ENCODE assay signal across 36 mouse cellular contexts in genomic region chr5:135984546-135985044, GRCm38 (mm10). TPM values are rescaled to one million over a fixed set of nuclear protein-coding genes. Genes with fewer than 3 reads are reported as not detected.
"Had no signal": no experiment of that assay in that cellular context is flagged by ENCODE, and none has a peak within 500 bp of the region (broad histone marks: within the 10 kb centered on the region; RNA-seq: fewer than 3 reads in every experiment).

No protein-coding gene starts in this region.

- H3K27ac ChIP-seq: embryonic facial prominence, embryonic 10.5 days; embryonic facial prominence, embryonic 12.5 days; embryonic facial prominence, embryonic 13.5 days; embryonic facial prominence, embryonic 15.5 days; forebrain, embryonic 10.5 days; forebrain, embryonic 12.5 days; forebrain, embryonic 13.5 days; forebrain, embryonic 15.5 days; gastrocnemius, adult 2 months; heart, adult 2 months had no signal

- H3K4me3 ChIP-seq: embryonic facial prominence, embryonic 10.5 days; embryonic facial prominence, embryonic 12.5 days; embryonic facial prominence, embryonic 13.5 days; embryonic facial prominence, embryonic 15.5 days; erythroblast, embryonic 14.5 days; forebrain, embryonic 10.5 days; forebrain, embryonic 12.5 days; forebrain, embryonic 13.5 days; forebrain, embryonic 15.5 days; gastrocnemius, adult 2 months; heart, adult 2 months had no signal

- H3K4me1 ChIP-seq: embryonic facial prominence, embryonic 10.5 days; embryonic facial prominence, embryonic 12.5 days; forebrain, embryonic 12.5 days; forebrain, embryonic 13.5 days; forebrain, embryonic 15.5 days had no signal

- H3K36me3 ChIP-seq: embryonic facial prominence, embryonic 10.5 days; embryonic facial prominence, embryonic 12.5 days; embryonic facial prominence, embryonic 13.5 days; embryonic facial prominence, embryonic 15.5 days; forebrain, embryonic 10.5 days; forebrain, embryonic 12.5 days; forebrain, embryonic 15.5 days had no signal

- H3K9me3 ChIP-seq: embryonic facial prominence, embryonic 10.5 days; embryonic facial prominence, embryonic 12.5 days; embryonic facial prominence, embryonic 13.5 days; embryonic facial prominence, embryonic 15.5 days; forebrain, embryonic 10.5 days; forebrain, embryonic 12.5 days; forebrain, embryonic 13.5 days; forebrain, embryonic 15.5 days had no signal

- DNase-seq: cerebellum, postnatal 10 days; cerebellum, postnatal 14 days; cerebellum, postnatal 25 days; cerebellum, postnatal 36 days; embryo, embryonic 11 days; forebrain, postnatal 0 days; gastrocnemius, adult 2 months; gastrocnemius, postnatal 10 days; gastrocnemius, postnatal 14 days; gastrocnemius, postnatal 25 days; gastrocnemius, postnatal 36 days; heart, adult 11 months; heart, adult 18-20 months; heart, adult 2 months had no signal

- H3K27me3 ChIP-seq: embryonic facial prominence, embryonic 12.5 days; embryonic facial prominence, embryonic 13.5 days; embryonic facial prominence, embryonic 15.5 days; forebrain, embryonic 12.5 days; forebrain, embryonic 13.5 days; forebrain, embryonic 15.5 days had no signal

- H3K9ac ChIP-seq: embryonic facial prominence, embryonic 12.5 days; embryonic facial prominence, embryonic 13.5 days; embryonic facial prominence, embryonic 15.5 days; forebrain, embryonic 12.5 days; forebrain, embryonic 13.5 days; forebrain, embryonic 15.5 days; forebrain, postnatal 0 days had no signal

RNA-seq across cellular contexts. Expression of gene Zp3, which starts 4.7 kb away (rescaled TPM):
- total RNA-seq: common myeloid progenitor, adult 5-6 weeks; gastrocnemius, adult 18-20 months; gastrocnemius, adult 2 months; gastrocnemius, adult 8-10 months; gastrocnemius, postnatal 10 days; gastrocnemius, postnatal 14 days; gastrocnemius, postnatal 25 days; gastrocnemius, postnatal 36 days; gastrocnemius, postnatal 4 days; granulocyte monocyte progenitor cell, adult 5-6 weeks; heart, adult 18-20 months; heart, adult 2 months; heart, adult 8-10 months had no signal
- polyA plus RNA-seq: cortical plate, adult 2 months; embryonic facial prominence, embryonic 10.5 days; embryonic facial prominence, embryonic 11.5 days; embryonic facial prominence, embryonic 13.5 days; erythroblast, embryonic 14.5 days; forebrain, embryonic 11.5 days; forebrain, embryonic 12.5 days; forebrain, embryonic 13.5 days; forebrain, embryonic 15.5 days; forebrain, embryonic 16.5 days; gonadal fat pad, adult 2 months; heart, adult 2 months had no signal

RNA-seq across cellular contexts. Expression of gene Upk3b, which starts 53.7 kb away (rescaled TPM):
- total RNA-seq: common myeloid progenitor, adult 5-6 weeks; gastrocnemius, adult 2 months; gastrocnemius, adult 8-10 months; gastrocnemius, postnatal 14 days; gastrocnemius, postnatal 36 days; granulocyte monocyte progenitor cell, adult 5-6 weeks had no signal
- polyA plus RNA-seq: cortical plate, adult 2 months; erythroblast, embryonic 14.5 days; forebrain, embryonic 10.5 days; forebrain, embryonic 11.5 days; forebrain, embryonic 12.5 days; forebrain, embryonic 13.5 days; forebrain, embryonic 14.5 days; forebrain, embryonic 15.5 days; forebrain, embryonic 16.5 days; forebrain, postnatal 0 days; frontal cortex, adult 2 months had no signal
